Mouse (Mus musculus) embryonic stem cell, embryonic (primary cell): ENCODE data around the gene Sox4.

ENCODE experiments used
- CTCF ChIA-PET, 4 experiments: fragments of 300-600 bp in 2 of 4; fragments of 350-600 bp in 2 of 4; sonication (Branson Sonifier 250); formaldehyde crosslinking; loops; one replicate each; lab custom pipeline; 2022; ENCODE audit warnings: inconsistent platforms in 2 of 4; lab: Charles Lee
- POLR2A ChIA-PET, 4 experiments: fragments of 300-600 bp in 2 of 4; fragments of 350-600 bp in 2 of 4; sonication (Branson Sonifier 250); formaldehyde crosslinking; loops; one replicate each; lab custom pipeline; 2022; ENCODE audit warnings: antibody characterized with exemption in 4 of 4, inconsistent platforms in 1 of 4; lab: Charles Lee

The Sox4 gene

GRCm38 (mm10) chr13:28913656-28914055 lies 39.9 kb downstream of the Sox4 start:
- ChIA-PET CTCF (no interaction called here), POLR2A (no interaction called here)

GRCm38 (mm10) chr13:28906981-28907380 lies 46.5 kb downstream of the Sox4 start:
- ChIA-PET CTCF (no interaction called here), POLR2A (interaction anchor here in 1 of 4 experiments (0.9 kb wide), 1 partner anchor 95 kb away, joined by 3 read pairs; no protein-coding TSS in a partner anchor)
